Mouse (Mus musculus) midbrain, embryonic 14.5 days (tissue): ENCODE measurements at regions not wholly inside any gene's neighbourhood (a gene's known extent, or its start where the extent isn't known, plus 50 kb on each side); places are given as distances from the start of the nearest gene placed in this dataset.

Experiments used
- ATAC-seq: fragments of 200-750 bp; cut with Nextera tagmentation; 2 replicates; pipeline ENCODE4 v1.8.0; 2017; ENCODE audit warnings: moderate number of reproducible peaks, moderate library complexity; ENCODE audit not compliant: low FRiP score, low TSS enrichment
- DNase-seq: peaks from one replicate; pipeline ENCODE4 v3.0.0-alpha.2; 2015
- H3K27ac ChIP-seq: fragments of 300-500 bp; sonication (generic); replicated peaks from 2 replicates; pipeline ENCODE4 v1.5.1; 2014; ENCODE audit warnings: mild to moderate bottlenecking, low read depth, low read length, moderate library complexity
- H3K27me3 ChIP-seq: fragments of 300-500 bp; sonication (generic); 2 replicates; pipeline ENCODE4 v1.6.1; 2014; ENCODE audit warnings: low read length, control low read depth, mixed read lengths; ENCODE audit not compliant: control insufficient read depth, insufficient read depth
- H3K36me3 ChIP-seq: fragments of 300-500 bp; sonication (generic); 2 replicates; pipeline ENCODE4 v1.6.1; 2014; ENCODE audit warnings: low read length, control low read depth; ENCODE audit not compliant: control insufficient read depth, insufficient read depth
- H3K4me1 ChIP-seq: fragments of 300-500 bp; sonication (generic); 2 replicates; pipeline ENCODE4 v1.6.1; 2014; ENCODE audit warnings: mild to moderate bottlenecking, antibody characterized with exemption, low read length, control low read depth; ENCODE audit not compliant: control insufficient read depth, insufficient read depth
- H3K4me2 ChIP-seq: fragments of 300-500 bp; sonication (generic); 2 replicates; pipeline ENCODE4 v1.6.1; 2014; ENCODE audit warnings: mild to moderate bottlenecking, low read length, moderate library complexity
- H3K4me3 ChIP-seq: fragments of 300-500 bp; sonication (generic); replicated peaks from 2 replicates; pipeline ENCODE4 v1.5.1; 2014; ENCODE audit warnings: low read depth, low read length
- H3K9ac ChIP-seq: fragments of 300-500 bp; sonication (generic); replicated peaks from 2 replicates; pipeline ENCODE4 v1.6.1; 2014; ENCODE audit warnings: mild to moderate bottlenecking, low read length, moderate library complexity
- H3K9me3 ChIP-seq: fragments of 300-500 bp; sonication (generic); 2 replicates; pipeline ENCODE4 v1.6.1; 2016; ENCODE audit warnings: low read length, control low read depth, mixed read lengths; ENCODE audit not compliant: control insufficient read depth
- WGBS: fragments of 180-500 bp; shearing (Covaris S2); extraction: QIAGEN DNeasy Blood & Tissue Kit; methylation state at CpG from one replicate; pipeline ENCODE4 v1.1.7; 2014; 5-methylcytosine and 5-hydroxymethylcytosine counted together

GRCm38 (mm10) chr7:71873817-71874216, 432.6 kb downstream of the Mctp2 start:
- Histone ChIP-seq H3K27me3 (no peaks in the 10 kb centered on the region), H3K27ac (no peak overlapping the region), H3K4me1 (no peaks in the 10 kb centered on the region), H3K36me3 (no peaks in the 10 kb centered on the region), H3K4me3 (no peak overlapping the region), H3K9ac (no peak overlapping the region), H3K9me3 (no peaks in the 10 kb centered on the region), H3K4me2 (no peak overlapping the region)
- WGBS, result 86% methylated on average over 5 of the region's 5 CpGs
- DNase-seq, result no peak
- ATAC-seq, result no peak

- DNase-seq (no peak), ATAC-seq (no peak)
- WGBS, result 79% methylated on average over 6 of the region's 6 CpGs
- Histone ChIP-seq H3K4me3 (no peak overlapping the region), H3K27me3 (no peaks in the 10 kb centered on the region), H3K36me3 (no peaks in the 10 kb centered on the region), H3K9ac (no peak overlapping the region), H3K9me3 (no peaks in the 10 kb centered on the region), H3K27ac (no peak overlapping the region), H3K4me1 (no peaks in the 10 kb centered on the region), H3K4me2 (no peak overlapping the region)
Observed at GRCm38 (mm10) chr7:71872912-71873311, 433.5 kb downstream of the Mctp2 start.

- Histone ChIP-seq H3K9me3 (no peaks in the 10 kb centered on the region), H3K4me3 (no peak overlapping the region), H3K9ac (no peak overlapping the region), H3K36me3 (no peaks in the 10 kb centered on the region), H3K4me1 (peaks cover 12% of the 10 kb centered on the region), H3K4me2 (no peak overlapping the region), H3K27ac (no peak overlapping the region), H3K27me3 (no peaks in the 10 kb centered on the region)
- 18% methylated on average over 3 of the region's 3 CpGs for WGBS
- ATAC-seq (peak; percentile 43; the same call in 1 of the 2 replicates), DNase-seq (peak; percentile 88)
Observed at GRCm38 (mm10) chr7:71867090-71867489, 439.3 kb downstream of the Mctp2 start.

GRCm38 (mm10) chr7:71865371-71866166, 440.8 kb downstream of the Mctp2 start:
- H3K4me3 ChIP-seq, result no peak overlapping the region
- no peaks in the 10 kb centered on the region for H3K27me3 ChIP-seq
- H3K9ac ChIP-seq, result no peak overlapping the region
- peaks cover 12% of the 10 kb centered on the region for H3K4me1 ChIP-seq
- peak; percentile 38 for DNase-seq
- H3K9me3 ChIP-seq, result no peaks in the 10 kb centered on the region
- no peaks in the 10 kb centered on the region for H3K36me3 ChIP-seq
- H3K4me2 ChIP-seq, result peak overlapping the region; percentile 39
- H3K27ac ChIP-seq, result no peak overlapping the region
- no peak for ATAC-seq
- 5% methylated on average over 15 of the region's 15 CpGs for WGBS

GRCm38 (mm10) chr7:71852864-71853263, 453.5 kb downstream of the Mctp2 start:
- Histone ChIP-seq H3K27me3 (no peaks in the 10 kb centered on the region), H3K9ac (no peak overlapping the region), H3K4me2 (no peak overlapping the region), H3K36me3 (no peaks in the 10 kb centered on the region), H3K4me1 (no peaks in the 10 kb centered on the region), H3K4me3 (no peak overlapping the region), H3K27ac (no peak overlapping the region), H3K9me3 (no peaks in the 10 kb centered on the region)
- ATAC-seq (no peak), DNase-seq (no peak)
- WGBS, result 96% methylated on average over 3 of the region's 3 CpGs

GRCm38 (mm10) chr7:71849174-71849573, 457.2 kb downstream of the Mctp2 start:
- H3K27me3 ChIP-seq, result no peaks in the 10 kb centered on the region
- 89% methylated on average over 6 of the region's 6 CpGs for whole genome bisulfite sequencing
- H3K4me3 ChIP-seq, result no peak overlapping the region
- H3K9ac ChIP-seq, result no peak overlapping the region
- H3K9me3 ChIP-seq, result no peaks in the 10 kb centered on the region
- H3K36me3 ChIP-seq, result no peaks in the 10 kb centered on the region
- H3K27ac ChIP-seq, result no peak overlapping the region
- DNase-seq (no peak), ATAC-seq (no peak)
- no peak overlapping the region for H3K4me2 ChIP-seq
- no peaks in the 10 kb centered on the region for H3K4me1 ChIP-seq

GRCm38 (mm10) chr7:71837845-71838244, 468.6 kb downstream of the Mctp2 start:
- Histone ChIP-seq H3K9ac (no peak overlapping the region), H3K27ac (no peak overlapping the region), H3K9me3 (no peaks in the 10 kb centered on the region), H3K27me3 (no peaks in the 10 kb centered on the region), H3K4me1 (no peaks in the 10 kb centered on the region), H3K36me3 (no peaks in the 10 kb centered on the region), H3K4me3 (no peak overlapping the region), H3K4me2 (no peak overlapping the region)
- DNase-seq (no peak), ATAC-seq (no peak)
- 68% methylated on average over 6 of the region's 6 CpGs for WGBS

- Histone ChIP-seq H3K36me3 (no peaks in the 10 kb centered on the region), H3K9me3 (no peaks in the 10 kb centered on the region), H3K4me2 (no peak overlapping the region), H3K9ac (no peak overlapping the region), H3K27me3 (no peaks in the 10 kb centered on the region), H3K4me3 (no peak overlapping the region), H3K4me1 (no peaks in the 10 kb centered on the region), H3K27ac (no peak overlapping the region)
- DNase-seq (no peak), ATAC-seq (no peak)
- WGBS, result 92% methylated on average over 3 of the region's 3 CpGs
Observed at GRCm38 (mm10) chr7:71831790-71832525, 474.4 kb downstream of the Mctp2 start.

- H3K4me3 ChIP-seq, result no peak overlapping the region
- H3K36me3 ChIP-seq, result no peaks in the 10 kb centered on the region
- ATAC-seq, result no peak
- H3K4me2 ChIP-seq, result no peak overlapping the region
- H3K9ac ChIP-seq, result no peak overlapping the region
- H3K27ac ChIP-seq, result no peak overlapping the region
- DNase-seq, result no peak
- H3K27me3 ChIP-seq, result no peaks in the 10 kb centered on the region
- no peaks in the 10 kb centered on the region for H3K4me1 ChIP-seq
- 67% methylated on average over 6 of the region's 6 CpGs for WGBS
- no peaks in the 10 kb centered on the region for H3K9me3 ChIP-seq
Observed at GRCm38 (mm10) chr7:71829567-71829966, 476.8 kb downstream of the Mctp2 start.
